Mouse (Mus musculus) limb, embryonic 11.5 days (tissue): ENCODE data around the gene Gm10392. TPM values are rescaled to one million over a fixed set of nuclear protein-coding genes. Genes with fewer than 3 reads are reported as not detected.

ENCODE experiments used
- ATAC-seq: fragments of 200-750 bp; cut with Nextera tagmentation; 2 replicates; pipeline ENCODE4 v1.8.0; 2017; ENCODE audit warnings: low read depth; ENCODE audit not compliant: insufficient number of reproducible peaks, low FRiP score, low TSS enrichment
- DNase-seq: peaks from one replicate; pipeline ENCODE4 v3.0.0-alpha.2; 2015; ENCODE audit warnings: low spot score
- H3K27ac ChIP-seq: fragments of 300-500 bp; sonication (generic); replicated peaks from 2 replicates; pipeline ENCODE4 v1.5.1; 2014; ENCODE audit warnings: low read depth, mild to moderate bottlenecking, low read length
- H3K27me3 ChIP-seq: fragments of 300-500 bp; sonication (generic); 2 replicates; pipeline ENCODE4 v1.6.1; 2014; ENCODE audit warnings: mild to moderate bottlenecking, low read length, mixed read lengths; ENCODE audit not compliant: control insufficient read depth, insufficient read depth
- H3K36me3 ChIP-seq: fragments of 300-500 bp; sonication (generic); 2 replicates; pipeline ENCODE4 v1.6.1; 2014; ENCODE audit warnings: mild to moderate bottlenecking, low read length, moderate library complexity, mixed read lengths; ENCODE audit not compliant: control insufficient read depth, insufficient read depth
- H3K4me1 ChIP-seq: fragments of 300-500 bp; sonication (generic); 2 replicates; pipeline ENCODE4 v1.6.1; 2014; ENCODE audit warnings: low read length, mixed read lengths; ENCODE audit not compliant: control insufficient read depth, insufficient read depth
- H3K4me2 ChIP-seq: fragments of 300-500 bp; sonication (generic); 2 replicates; pipeline ENCODE4 v1.6.1; 2014; ENCODE audit warnings: low read depth, mild to moderate bottlenecking, moderate library complexity; ENCODE audit not compliant: severe bottlenecking
- H3K4me3 ChIP-seq: fragments of 300-500 bp; sonication (generic); 2 replicates; pipeline ENCODE4 v1.5.1; 2014; ENCODE audit warnings: low read depth, low read length
- H3K9ac ChIP-seq: fragments of 300-500 bp; sonication (generic); 2 replicates; pipeline ENCODE4 v1.6.1; 2014; ENCODE audit warnings: mild to moderate bottlenecking, low read length
- H3K9me3 ChIP-seq: fragments of 300-500 bp; sonication (generic); 2 replicates; pipeline ENCODE4 v1.6.1; 2016; ENCODE audit warnings: low read length; ENCODE audit not compliant: control insufficient read depth
- WGBS: fragments of 180-500 bp; shearing (Covaris S2); extraction: QIAGEN DNeasy Blood & Tissue Kit; methylation state at CpG from one replicate; pipeline ENCODE4 v1.1.7; 2014; 5-methylcytosine and 5-hydroxymethylcytosine counted together
- polyA plus RNA-seq: library from polyadenylated mRNA; unstranded; fragments of >200 nt; fragmentation: Nextera tagmentation; extraction: Ambion mirVana; gene quantifications from 2 replicates; pipeline ENCODE4 v1.2.1, GENCODE M21; 2014

Gene Gm10392
- polyA plus RNA-seq, 1 experiment from 2014 or later, result not detected

GRCm38 (mm10) chr11:77512891-77513810, 5.8 kb downstream of the Gm10392 start:
- Histone ChIP-seq H3K27ac (no peak overlapping the region), H3K9me3 (no peaks in the 10 kb centered on the region; the same call in 1 of the 2 replicates), H3K4me1 (peaks cover 28% of the 10 kb centered on the region), H3K27me3 (peaks cover 19% of the 10 kb centered on the region), H3K4me3 (peak overlapping the region; percentile 54), H3K9ac (peak overlapping the region; percentile 55), H3K4me2 (peak overlapping the region; percentile 92), H3K36me3 (no peaks in the 10 kb centered on the region)
- peak; percentile 58 for ATAC-seq
- DNase-seq, result peak; percentile 93
- WGBS, result 0% methylated on average over 62 of the region's 84 CpGs

GRCm38 (mm10) chr11:77511336-77511735, 7.7 kb downstream of the Gm10392 start:
- Histone ChIP-seq H3K4me1 (peaks cover 29% of the 10 kb centered on the region), H3K27me3 (peaks cover 17% of the 10 kb centered on the region), H3K9me3 (no peaks in the 10 kb centered on the region; the same call in 1 of the 2 replicates), H3K4me2 (no peak overlapping the region), H3K27ac (no peak overlapping the region), H3K9ac (no peak overlapping the region), H3K4me3 (no peak overlapping the region), H3K36me3 (peaks cover 5% of the 10 kb centered on the region; the same call in 1 of the 2 replicates)
- no peak for ATAC-seq
- no peak for DNase-seq
- WGBS, result 84% methylated on average over 5 of the region's 5 CpGs

- Histone ChIP-seq H3K9me3 (no peaks in the 10 kb centered on the region), H3K4me3 (peak overlapping the region; percentile 23; the same call in 1 of the 2 replicates), H3K36me3 (peaks cover 23% of the 10 kb centered on the region), H3K9ac (peak overlapping the region; percentile 53), H3K4me2 (peak overlapping the region; percentile 72), H3K27me3 (no peaks in the 10 kb centered on the region), H3K4me1 (peaks cover 11% of the 10 kb centered on the region), H3K27ac (no peak overlapping the region)
- WGBS, result 16% methylated on average over 49 of the region's 49 CpGs
- DNase-seq, result peak; percentile 90
- peak; percentile 29 for ATAC-seq
Observed at GRCm38 (mm10) chr11:77508068-77509021, 10.7 kb downstream of the Gm10392 start.

- no peak for ATAC-seq
- H3K9ac ChIP-seq, result no peak overlapping the region
- peaks cover 23% of the 10 kb centered on the region for H3K36me3 ChIP-seq
- no peaks in the 10 kb centered on the region for H3K9me3 ChIP-seq
- H3K27ac ChIP-seq, result no peak overlapping the region
- WGBS, result 70% methylated on average over 4 of the region's 4 CpGs
- no peak for DNase-seq
- peaks cover 10% of the 10 kb centered on the region for H3K4me1 ChIP-seq
- H3K4me2 ChIP-seq, result no peak overlapping the region
- no peak overlapping the region for H3K4me3 ChIP-seq
- no peaks in the 10 kb centered on the region for H3K27me3 ChIP-seq
Observed at GRCm38 (mm10) chr11:77507426-77507825, 11.6 kb downstream of the Gm10392 start.

GRCm38 (mm10) chr11:77506941-77507340, 12.1 kb downstream of the Gm10392 start:
- no peak overlapping the region for H3K27ac ChIP-seq
- H3K4me1 ChIP-seq, result peaks cover 7% of the 10 kb centered on the region
- H3K4me3 ChIP-seq, result no peak overlapping the region
- H3K27me3 ChIP-seq, result no peaks in the 10 kb centered on the region
- no peak for DNase-seq
- no peak for ATAC-seq
- no peak overlapping the region for H3K4me2 ChIP-seq
- no peak overlapping the region for H3K9ac ChIP-seq
- WGBS, result 82% methylated on average over 6 of the region's 6 CpGs
- H3K9me3 ChIP-seq, result no peaks in the 10 kb centered on the region
- H3K36me3 ChIP-seq, result peaks cover 23% of the 10 kb centered on the region

GRCm38 (mm10) chr11:77506273-77506672, 12.7 kb downstream of the Gm10392 start:
- no peak overlapping the region for H3K4me2 ChIP-seq

GRCm38 (mm10) chr11:77505291-77505980, 13.6 kb downstream of the Gm10392 start:
- DNase-seq, result no peak
- Histone ChIP-seq H3K9ac (no peak overlapping the region), H3K27me3 (no peaks in the 10 kb centered on the region), H3K4me1 (peaks cover 9% of the 10 kb centered on the region), H3K4me2 (no peak overlapping the region), H3K36me3 (peaks cover 23% of the 10 kb centered on the region), H3K4me3 (no peak overlapping the region), H3K9me3 (no peaks in the 10 kb centered on the region), H3K27ac (no peak overlapping the region)
- ATAC-seq, result no peak
- 90% methylated on average over 22 of the region's 22 CpGs for WGBS

More at GRCm38 (mm10) chr11:77506273-77506672, 12.7 kb downstream of the Gm10392 start:
- Histone ChIP-seq H3K36me3 (peaks cover 23% of the 10 kb centered on the region), H3K27me3 (no peaks in the 10 kb centered on the region), H3K4me3 (no peak overlapping the region), H3K4me1 (peaks cover 7% of the 10 kb centered on the region), H3K9me3 (no peaks in the 10 kb centered on the region), H3K9ac (no peak overlapping the region), H3K27ac (no peak overlapping the region)
- no peak for ATAC-seq
- no peak for DNase-seq
- 83% methylated on average over 14 of the region's 14 CpGs for WGBS
